Mouse (Mus musculus) embryo, embryonic 10.5 days (tissue): ENCODE results near the gene Pygm.
A peak's percentile ranks its signal among the peaks of the same experiment; 100 is the strongest.

Experiments used
- DNase-seq: peaks from one replicate; pipeline ENCODE4 v3.0.0-alpha.2; 2015; ENCODE audit warnings: low spot score

Pygm gene

GRCm38 (mm10) chr19:6352107-6352505 lies 32.1 kb upstream of the Pygm start:
- DNase-seq: no peak

- DNase-seq: no peak
These were observed 30.2 kb upstream of the Pygm start for GRCm38 (mm10) chr19:6354030-6354429.

- DNase-seq: no peak
These were observed 22.9 kb upstream of the Pygm start for GRCm38 (mm10) chr19:6361291-6361690.

- no peak for DNase-seq
These were observed 21.1 kb upstream of the Pygm start for GRCm38 (mm10) chr19:6363091-6363410.

GRCm38 (mm10) chr19:6363411-6364240 lies 20.6 kb upstream of the Pygm start, which contains the start of gene Sf1:
TSS of gene Sf1 (plus strand) at chr19:6363690.
- peak; percentile 100 for DNase-seq

GRCm38 (mm10) chr19:6364317-6364725 lies 19.9 kb upstream of the Pygm start:
- DNase-seq: peak; percentile 91

GRCm38 (mm10) chr19:6364842-6365241 lies 19.4 kb upstream of the Pygm start:
- DNase-seq: no peak

GRCm38 (mm10) chr19:6370175-6370574 lies 14.0 kb upstream of the Pygm start:
- DNase-seq: no peak

- no peak for DNase-seq
These were observed 11.8 kb upstream of the Pygm start for GRCm38 (mm10) chr19:6372433-6372832.

- DNase-seq: peak; percentile 82
These were observed 10.4 kb upstream of the Pygm start for GRCm38 (mm10) chr19:6373539-6374400.

- no peak for DNase-seq
These were observed 9.6 kb upstream of the Pygm start for GRCm38 (mm10) chr19:6374571-6374970.

- no peak for DNase-seq
These were observed 8.6 kb upstream of the Pygm start for GRCm38 (mm10) chr19:6375423-6376254.

GRCm38 (mm10) chr19:6376255-6376564 lies 8.0 kb upstream of the Pygm start:
- DNase-seq: peak; percentile 62

- no peak for DNase-seq
These were observed 7.6 kb upstream of the Pygm start for GRCm38 (mm10) chr19:6376643-6377042.

- DNase-seq: peak; percentile 49
These were observed 6.7 kb upstream of the Pygm start for GRCm38 (mm10) chr19:6377327-6378040.

GRCm38 (mm10) chr19:6380411-6381166 lies 3.6 kb upstream of the Pygm start:
- DNase-seq: no peak

- DNase-seq: no peak
These were observed 3.0 kb upstream of the Pygm start for GRCm38 (mm10) chr19:6381238-6381637.

GRCm38 (mm10) chr19:6382323-6382924 lies 1.8 kb upstream of the Pygm start:
- no peak for DNase-seq

- no peak for DNase-seq
These were observed 729 bp upstream of the Pygm start for GRCm38 (mm10) chr19:6383470-6383869.

GRCm38 (mm10) chr19:6384954-6385353 lies 755 bp downstream of the Pygm start:
- DNase-seq: no peak

GRCm38 (mm10) chr19:6385419-6385818 lies 1.2 kb downstream of the Pygm start:
- DNase-seq: no peak
